Mouse (Mus musculus) activated CD4-positive, CD25-positive, alpha-beta regulatory T cell, adult 4 months (primary cell): ENCODE measurements at regions not wholly inside any gene's neighbourhood (a gene's known extent, or its start where the extent isn't known, plus 50 kb on each side); places are given as distances from the start of the nearest gene placed in this dataset.
A peak's percentile ranks its signal among the peaks of the same experiment; 100 is the strongest.

ENCODE experiments used
- ATAC-seq: one replicate; pipeline ENCODE4 v1.8.0; 2017

DNA sequence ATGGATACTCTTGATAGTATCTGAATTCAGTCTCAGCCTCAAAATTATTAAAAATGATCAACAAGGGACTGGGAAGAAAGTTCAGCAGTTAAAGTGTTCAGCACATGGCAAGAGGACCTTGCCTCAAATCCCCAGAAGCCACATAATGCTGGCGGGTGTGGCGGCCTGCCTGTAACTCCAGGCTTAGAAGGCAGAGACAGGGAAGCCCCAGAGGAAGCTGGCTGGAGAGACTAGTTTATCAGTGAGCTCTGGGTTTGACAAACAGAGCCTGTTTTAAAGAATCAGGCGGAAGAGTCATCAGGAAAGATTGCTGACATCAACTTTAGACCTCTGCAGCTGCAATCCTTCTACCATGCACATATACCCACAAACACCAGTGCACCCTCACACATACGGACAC is 52.1 kb upstream of the Fyn start:
- ATAC-seq = no peak

DNA sequence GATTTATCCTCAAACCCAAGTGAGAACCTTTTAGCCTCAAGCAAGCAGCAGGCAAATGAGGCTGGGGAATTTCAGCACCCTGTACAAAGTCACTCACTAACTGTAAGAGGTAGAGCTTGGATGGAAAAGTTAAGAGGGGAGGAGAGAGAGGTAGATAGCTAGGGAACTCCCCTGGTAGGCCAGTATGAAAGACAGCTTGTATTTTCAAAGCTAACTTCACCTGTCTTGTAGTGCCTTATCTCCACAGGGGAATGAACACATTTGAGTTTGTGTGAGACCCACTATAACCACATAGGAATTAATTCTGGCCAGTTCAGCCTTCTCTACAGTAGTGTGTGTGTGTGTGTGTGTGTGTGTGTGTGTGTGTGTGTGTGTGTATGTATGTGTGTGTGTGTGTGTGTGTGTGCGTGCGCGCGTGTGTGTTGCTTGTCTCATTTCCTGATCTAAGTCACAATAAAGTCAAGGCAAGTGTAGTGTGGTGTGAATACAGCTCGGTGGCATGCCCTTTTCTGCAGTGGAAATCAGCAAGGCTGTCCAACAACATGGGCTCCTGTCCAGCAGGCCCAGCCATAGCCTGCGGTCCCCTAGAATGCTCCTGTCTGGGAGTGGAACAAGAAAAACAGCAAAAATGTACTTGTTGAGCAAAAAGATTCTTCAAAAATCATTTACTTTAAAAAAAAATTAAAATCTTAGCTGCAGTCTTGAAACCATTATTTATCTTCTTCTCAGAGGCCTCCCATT is 53.1 kb upstream of the Fyn start:
- peak; percentile 74 for ATAC-seq

GRCm38 (mm10) chr10:39311501-39311900 is 57.2 kb upstream of the Fyn start:
- ATAC-seq = peak; percentile 42

DNA sequence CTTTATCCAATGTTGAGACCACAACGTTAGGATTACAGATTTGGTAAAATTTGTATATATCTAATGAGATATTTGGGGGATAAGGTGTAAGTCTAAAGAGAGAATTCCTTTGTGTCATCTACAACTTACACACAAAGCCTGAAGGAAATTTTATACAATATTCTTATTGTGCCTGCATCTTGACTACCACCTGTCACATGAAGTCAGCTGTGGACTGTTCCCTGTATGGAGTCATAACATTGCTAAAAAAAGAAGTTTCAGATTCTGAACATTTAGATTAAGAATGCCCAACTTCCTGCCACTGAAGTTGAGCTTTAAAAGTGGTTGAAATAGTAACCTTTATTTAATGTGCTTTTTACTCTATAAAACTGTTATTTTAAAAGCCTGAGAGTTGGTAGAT is 60.1 kb upstream of the Fyn start:
- no peak for ATAC-seq

DNA sequence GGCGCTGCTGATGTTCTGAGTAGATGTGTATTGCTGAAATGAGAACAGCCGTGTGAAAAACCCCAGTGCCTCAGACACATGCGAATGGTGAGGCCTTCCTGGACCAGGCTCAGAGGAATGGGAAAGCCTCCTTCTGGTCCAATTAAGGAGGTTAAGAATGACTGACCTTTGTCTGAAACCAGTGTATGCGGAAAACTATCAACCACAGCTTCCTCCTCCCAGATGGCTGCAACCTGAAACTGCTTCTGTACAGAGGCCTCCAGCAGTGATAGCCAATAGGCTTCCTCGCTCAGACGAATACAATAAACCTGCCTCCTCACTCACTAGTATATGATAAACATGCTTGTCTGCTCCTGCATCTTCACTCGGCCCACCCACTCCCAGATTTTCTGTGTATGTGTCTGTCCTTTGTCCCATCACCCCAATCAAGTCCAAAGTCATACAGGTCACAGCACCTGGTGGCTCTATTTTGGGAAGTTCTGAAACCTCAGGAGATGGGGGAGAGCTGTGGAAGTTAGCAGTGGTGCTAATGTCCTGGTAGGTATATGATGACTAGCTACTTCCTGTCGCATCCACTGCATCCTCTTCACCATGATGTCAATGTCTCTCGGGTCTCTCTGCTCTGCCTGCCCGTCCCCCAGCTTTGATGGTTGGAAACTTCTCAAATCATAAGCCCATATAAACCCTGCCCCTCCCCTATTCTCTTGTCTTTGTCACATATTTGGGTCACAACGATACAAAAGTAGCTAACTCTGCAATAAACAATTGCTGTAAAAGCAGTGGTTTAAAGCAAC is 75.8 kb upstream of the Fyn start:
- peak; percentile 81 for ATAC-seq

- no peak for ATAC-seq
Measured at GRCm38 (mm10) chr10:39291747-39292198, 76.9 kb upstream of the Fyn start.

DNA sequence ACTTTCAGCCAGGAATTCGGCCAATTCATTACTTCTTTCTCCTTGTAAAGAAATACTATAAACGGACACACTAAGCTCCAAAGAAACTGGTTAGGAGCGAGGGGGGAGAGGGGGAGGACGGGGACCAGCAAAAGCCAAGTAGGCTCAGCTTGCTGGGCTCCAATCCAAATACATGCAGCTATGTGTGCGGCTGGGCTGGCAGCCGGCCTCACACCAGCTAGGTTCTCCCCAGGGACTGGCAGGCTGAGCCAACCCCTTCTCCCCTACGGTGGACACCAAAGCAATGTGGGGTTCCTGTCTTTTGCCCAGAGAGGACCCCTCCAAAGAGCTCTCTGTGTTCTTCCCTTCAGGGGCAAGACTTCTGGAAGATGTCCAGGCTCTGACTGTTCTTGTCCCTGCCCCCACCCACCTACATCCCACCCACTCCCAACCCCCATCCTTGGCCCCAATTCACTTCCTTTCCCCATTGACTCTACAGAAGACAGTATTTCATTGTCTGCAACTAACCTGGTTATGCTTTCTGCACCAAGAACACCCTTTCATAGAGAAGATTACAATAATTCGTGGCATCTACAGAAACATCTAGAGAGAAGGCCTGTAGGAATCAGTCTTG is 77.4 kb upstream of the Fyn start:
- no peak for ATAC-seq

GRCm38 (mm10) chr10:39290245-39290644 is 78.4 kb upstream of the Fyn start:
- no peak for ATAC-seq

DNA sequence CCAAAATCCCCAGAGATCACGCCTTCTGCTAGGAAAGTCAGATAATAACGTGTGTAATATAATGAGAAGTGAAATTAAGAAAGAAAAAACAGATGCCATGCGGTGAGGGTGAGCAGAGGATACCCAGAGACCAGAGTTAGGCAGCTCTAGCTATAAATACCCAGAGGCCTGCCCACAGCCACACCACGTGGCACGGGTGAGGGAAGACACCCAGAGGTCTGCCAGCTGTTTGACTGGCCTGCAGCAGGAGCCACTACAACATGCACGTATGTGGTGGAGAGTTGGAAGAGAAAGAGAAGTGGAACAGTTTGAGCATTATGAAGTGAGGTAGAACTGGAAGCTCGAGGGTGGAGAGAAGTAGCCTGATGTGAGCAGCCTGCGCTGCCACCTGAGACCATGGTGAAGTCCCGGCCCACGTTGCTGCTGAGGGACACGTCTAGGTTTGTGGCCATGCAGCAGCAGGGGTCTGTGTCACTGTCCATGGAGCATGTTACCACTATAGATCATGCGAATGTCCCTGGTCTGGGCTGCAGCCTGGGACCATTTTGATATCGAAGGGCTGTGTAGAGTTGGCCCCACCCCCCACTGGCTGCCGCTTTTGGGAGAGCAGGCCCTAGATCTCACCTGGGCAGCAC is 88.2 kb upstream of the Fyn start:
- ATAC-seq = no peak

GRCm38 (mm10) chr10:39274202-39274601 is 94.5 kb upstream of the Fyn start:
- no peak for ATAC-seq

DNA sequence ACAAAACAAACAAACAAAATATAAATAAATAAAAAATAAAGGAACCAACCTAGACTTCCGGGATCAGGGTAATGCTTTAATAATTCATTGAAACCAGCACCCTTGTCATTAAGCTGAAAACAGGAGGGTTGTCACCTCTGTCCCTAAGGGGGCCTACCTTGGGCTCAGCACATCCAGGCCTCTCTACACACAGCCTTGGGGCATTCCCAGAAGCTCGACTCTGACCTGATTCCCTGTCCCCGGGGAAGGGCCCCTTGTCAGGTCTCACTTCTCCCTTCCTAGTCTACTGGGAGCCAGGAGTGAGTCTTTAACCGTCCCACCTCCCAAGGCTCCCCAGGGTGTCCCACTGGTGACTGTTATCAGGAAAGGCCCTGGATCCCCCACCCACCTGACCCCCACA is 95.2 kb upstream of the Fyn start:
- no peak for ATAC-seq

GRCm38 (mm10) chr10:39272387-39272949 is 96.2 kb upstream of the Fyn start:
- ATAC-seq = no peak

DNA sequence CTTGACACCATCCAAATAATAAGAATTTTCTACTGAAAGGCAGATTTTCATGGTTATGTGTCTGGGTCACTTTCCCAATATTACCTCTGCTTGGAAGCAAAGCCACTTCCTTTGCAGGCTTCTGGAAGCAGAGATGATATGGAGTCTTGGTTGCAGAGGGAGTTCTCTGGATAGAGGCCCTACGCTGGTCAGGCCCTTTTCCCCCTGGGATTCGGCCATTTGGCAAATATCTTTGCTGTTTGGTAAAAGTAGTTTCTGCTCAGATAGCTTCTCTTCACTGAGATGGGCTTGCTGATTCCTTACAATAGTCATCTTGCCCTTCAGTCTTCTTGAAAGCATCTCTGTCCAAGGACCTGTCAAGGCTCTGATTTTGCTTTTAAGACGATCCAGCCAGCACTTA is 98.2 kb upstream of the Fyn start:
- ATAC-seq = no peak

DNA sequence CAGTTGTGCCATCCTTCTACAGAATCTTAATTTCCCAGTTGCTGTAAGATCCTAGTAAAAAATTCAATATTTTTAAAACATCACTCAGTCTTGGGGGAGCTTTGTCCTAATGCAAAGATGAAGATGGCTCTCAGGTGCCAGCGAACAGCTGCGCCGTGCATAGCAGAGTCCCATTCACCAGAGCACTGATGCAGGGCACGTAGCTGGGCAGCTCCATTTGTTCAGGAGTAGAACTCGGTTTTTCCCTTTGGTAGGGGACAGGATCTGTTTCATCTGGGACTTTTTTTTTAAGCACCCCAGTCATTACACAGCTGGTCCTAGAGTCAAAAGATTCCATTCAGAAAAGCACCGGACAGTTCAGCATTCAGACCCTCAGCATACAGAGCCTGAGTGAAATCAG is 101.4 kb upstream of the Fyn start:
- no peak for ATAC-seq

- peak; percentile 72 for ATAC-seq
Measured at GRCm38 (mm10) chr10:39266482-39266881, 102.2 kb upstream of the Fyn start.

GRCm38 (mm10) chr10:39262466-39262865 is 98.9 kb upstream of the Ccn6 start:
- ATAC-seq = no peak

- ATAC-seq = no peak
Measured at GRCm38 (mm10) chr10:39261174-39262145, 97.9 kb upstream of the Ccn6 start.

GRCm38 (mm10) chr10:39260061-39260460 is 96.5 kb upstream of the Ccn6 start:
- ATAC-seq = no peak

DNA sequence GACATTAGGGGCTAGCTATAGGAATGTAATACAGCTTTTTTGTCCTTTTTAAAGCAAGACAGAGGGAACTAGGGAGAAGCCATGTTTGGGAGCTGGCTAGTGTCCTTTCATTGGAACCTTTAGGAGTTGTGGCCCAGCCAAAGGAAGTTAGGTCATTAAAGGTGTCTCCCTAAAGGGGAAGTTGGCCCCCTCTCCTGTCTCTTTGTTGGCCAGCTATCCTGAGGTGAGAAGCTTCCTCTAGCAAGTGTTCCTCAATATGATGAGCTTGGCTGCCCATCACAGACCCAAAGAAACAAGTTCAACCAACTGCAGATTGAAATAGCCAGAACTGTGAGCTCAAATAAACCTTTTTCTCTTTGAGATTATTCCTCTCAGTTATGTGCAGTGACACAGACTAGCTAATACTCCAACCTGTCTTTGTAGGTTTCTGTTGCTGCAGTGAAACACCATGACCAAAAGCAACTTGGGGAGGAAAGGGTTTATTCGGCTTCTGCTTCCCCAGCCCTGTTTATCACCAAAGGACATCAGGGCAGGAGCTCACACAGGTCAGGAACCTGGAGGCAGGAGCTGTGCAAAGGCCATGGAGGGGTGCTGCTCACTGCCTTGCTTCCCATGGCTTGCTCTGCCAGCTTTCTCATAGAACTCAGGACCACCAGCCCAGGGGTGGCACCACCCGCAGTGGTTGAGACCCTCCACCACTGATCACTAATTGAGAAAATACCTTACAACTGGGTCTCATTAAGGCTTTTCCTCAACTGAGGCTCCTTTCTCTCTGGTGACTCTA is 94.0 kb upstream of the Ccn6 start:
- no peak for ATAC-seq

GRCm38 (mm10) chr10:39254561-39254960 is 91.0 kb upstream of the Ccn6 start:
- no peak for ATAC-seq

DNA sequence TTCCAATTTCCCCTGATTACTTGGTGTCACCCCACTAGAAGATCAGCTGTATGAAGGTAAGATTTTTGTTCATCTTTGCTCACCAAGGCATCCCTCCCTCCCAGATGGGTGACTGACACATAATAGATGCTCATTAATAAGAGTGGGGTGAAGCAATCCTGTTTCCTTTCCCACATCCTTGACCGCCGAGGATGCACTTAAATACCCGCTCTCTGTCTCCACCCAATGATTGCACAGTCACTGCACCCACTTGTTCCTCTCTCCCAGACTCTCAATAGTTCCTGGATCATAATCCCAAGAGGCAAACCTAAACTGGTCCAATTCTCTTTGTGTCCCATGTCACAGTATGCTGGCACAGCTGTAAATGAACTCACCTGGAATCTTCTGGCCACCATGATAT is 86.4 kb upstream of the Ccn6 start:
- no peak for ATAC-seq
